Mouse (Mus musculus) MEL (cell line): Measurements from ENCODE around the gene Galnt15. TPM values are rescaled to one million over a fixed set of nuclear protein-coding genes. Genes with fewer than 3 reads are reported as not detected.

Source experiments
- DNase-seq: peaks from one replicate; pipeline ENCODE4 v3.0.0; 2011; ENCODE audit warnings: low read depth, low spot score
- H3K27ac ChIP-seq: 2 replicates; pipeline ENCODE4 v1.5.1; 2012; ENCODE audit warnings: low read depth, mild to moderate bottlenecking, control low read depth, low read length, moderate library complexity; ENCODE audit not compliant: control insufficient read depth
- H3K27me3 ChIP-seq, 2 experiments: fragments of 150-350 bp in 1 of 2; sonication (generic) in 1 of 2; 2 replicates each; pipeline ENCODE4 v1.6.1; 2012; ENCODE audit warnings: low read length in 2 of 2, mild to moderate bottlenecking in 2 of 2, improper control_type of control experiment in 1 of 2, moderate library complexity in 1 of 2; ENCODE audit not compliant: insufficient read depth in 2 of 2, control insufficient read depth in 1 of 2
- H3K36me3 ChIP-seq, 2 experiments: 2 replicates each; pipeline ENCODE4 v1.6.1; 2012 to 2014; ENCODE audit warnings: low read length in 2 of 2, improper control_type of control experiment in 1 of 2, inconsistent platforms in 1 of 2, mild to moderate bottlenecking in 1 of 2; ENCODE audit not compliant: insufficient read depth in 2 of 2, control insufficient read depth in 1 of 2
- H3K4me1 ChIP-seq, 2 experiments: fragments of 150-350 bp in 1 of 2; sonication (generic) in 1 of 2; 2 replicates each; pipeline ENCODE4 v1.6.1; 2012; ENCODE audit warnings: low read length in 2 of 2, improper control_type of control experiment in 1 of 2, mild to moderate bottlenecking in 1 of 2; ENCODE audit not compliant: insufficient read depth in 2 of 2, control insufficient read depth in 1 of 2
- H3K4me3 ChIP-seq, 2 experiments: fragments of 150-350 bp in 1 of 2; sonication (generic) in 1 of 2; 2 replicates each; pipeline ENCODE4 v1.5.1; 2012; ENCODE audit warnings: low read depth in 2 of 2, low read length in 2 of 2, mild to moderate bottlenecking in 2 of 2, moderate library complexity in 2 of 2, control low read depth in 1 of 2, improper control_type of control experiment in 1 of 2; ENCODE audit not compliant: control insufficient read depth in 1 of 2, insufficient read depth in 1 of 2
- H3K79me2 ChIP-seq: 2 replicates; pipeline ENCODE4 v1.6.1; 2012; ENCODE audit warnings: mild to moderate bottlenecking, low read length, moderate library complexity; ENCODE audit not compliant: control insufficient read depth, poor library complexity, insufficient read depth
- H3K9ac ChIP-seq: 2 replicates; pipeline ENCODE4 v1.6.1; 2012; ENCODE audit warnings: low read depth, mild to moderate bottlenecking, control low read depth, low read length, moderate library complexity; ENCODE audit not compliant: control insufficient read depth, poor library complexity, severe bottlenecking
- H3K9me3 ChIP-seq: fragments of 150-350 bp; sonication (generic); replicated peaks from 2 replicates; pipeline ENCODE4 v1.6.1; 2012; ENCODE audit warnings: mild to moderate bottlenecking, low read length, improper control_type of control experiment, moderate library complexity; ENCODE audit not compliant: insufficient read depth
- BHLHE40 ChIP-seq: IDR thresholded peaks from 2 replicates; pipeline ENCODE4 v1.6.1; 2012; ENCODE audit warnings: low read depth, mild to moderate bottlenecking, inconsistent platforms, low read length, improper control_type of control experiment, borderline replicate concordance
- CHD2 ChIP-seq: IDR thresholded peaks from 2 replicates; pipeline ENCODE4 v1.6.1; 2011; ENCODE audit warnings: low read length, improper control_type of control experiment
- CTCF ChIP-seq, 3 experiments: IDR thresholded peaks in 2 of 3; conservative IDR thresholded peaks in 1 of 3; 2 replicates each; pipeline ENCODE4 v1.5.1; 2011 to 2012; ENCODE audit warnings: low read length in 3 of 3, low read depth in 2 of 3, mild to moderate bottlenecking in 2 of 3, improper control_type of control experiment in 1 of 3, inconsistent platforms in 1 of 3, mixed read lengths in 1 of 3, moderate library complexity in 1 of 3; ENCODE audit not compliant: control insufficient read depth in 1 of 3, insufficient read depth in 1 of 3, poor library complexity in 1 of 3, severe bottlenecking in 1 of 3
- ELF1 ChIP-seq: IDR thresholded peaks from 2 replicates; pipeline ENCODE4 v1.6.1; 2014; ENCODE audit warnings: low read depth, mild to moderate bottlenecking, inconsistent platforms, low read length, improper control_type of control experiment, moderate library complexity
- ETS1 ChIP-seq: IDR thresholded peaks from 2 replicates; pipeline ENCODE4 v1.6.1; 2012; ENCODE audit warnings: low read depth, mild to moderate bottlenecking, inconsistent platforms, low read length, improper control_type of control experiment, moderate library complexity
- GABPA ChIP-seq: IDR thresholded peaks from 2 replicates; pipeline ENCODE4 v1.6.1; 2012; ENCODE audit warnings: low read depth, mild to moderate bottlenecking, inconsistent platforms, low read length, improper control_type of control experiment, moderate library complexity
- GATA1 ChIP-seq: IDR thresholded peaks from 2 replicates; pipeline ENCODE4 v1.6.1; 2011; ENCODE audit warnings: low read depth, low read length, improper control_type of control experiment
- HCFC1 ChIP-seq: IDR thresholded peaks from 2 replicates; pipeline ENCODE4 v1.6.1; 2012; ENCODE audit warnings: low read depth, mild to moderate bottlenecking, inconsistent platforms, low read length, improper control_type of control experiment, moderate library complexity
- JUND ChIP-seq: IDR thresholded peaks from 2 replicates; pipeline ENCODE4 v1.6.1; 2011; ENCODE audit warnings: low read depth, mild to moderate bottlenecking, improper control_type of control experiment, low read length
- KAT2A ChIP-seq: conservative IDR thresholded peaks from 2 replicates; pipeline ENCODE4 v1.6.1; 2012; ENCODE audit warnings: low read depth, low read length, improper control_type of control experiment, inconsistent platforms
- MAZ ChIP-seq: IDR thresholded peaks from 2 replicates; pipeline ENCODE4 v1.6.1; 2012; ENCODE audit warnings: low read depth, mild to moderate bottlenecking, inconsistent platforms, low read length, improper control_type of control experiment
- MEF2A ChIP-seq: IDR thresholded peaks from 2 replicates; pipeline ENCODE4 v1.6.1; 2014; ENCODE audit warnings: low read depth, mild to moderate bottlenecking, inconsistent platforms, low read length, improper control_type of control experiment; ENCODE audit not compliant: poor library complexity, insufficient replicate concordance, severe bottlenecking; ENCODE audit errors: extremely low read depth
- NRF1 ChIP-seq: IDR thresholded peaks from 2 replicates; pipeline ENCODE4 v1.6.1; 2014; ENCODE audit warnings: low read depth, mild to moderate bottlenecking, inconsistent platforms, low read length, improper control_type of control experiment, moderate library complexity; ENCODE audit not compliant: poor library complexity, insufficient read depth, severe bottlenecking
- POLR2A ChIP-seq, 2 experiments: IDR thresholded peaks; 2 replicates each; pipeline ENCODE4 v1.6.1; 2011 to 2012; ENCODE audit warnings: low read length in 2 of 2, mild to moderate bottlenecking in 2 of 2, control low read depth in 1 of 2, improper control_type of control experiment in 1 of 2, low read depth in 1 of 2, moderate library complexity in 1 of 2; ENCODE audit not compliant: control insufficient read depth in 1 of 2, insufficient read depth in 1 of 2, poor library complexity in 1 of 2
- POLR2AphosphoS5 ChIP-seq: IDR thresholded peaks from 2 replicates; pipeline ENCODE4 v1.6.1; 2012; ENCODE audit warnings: low read depth, borderline replicate concordance, mild to moderate bottlenecking, inconsistent platforms, low read length, moderate library complexity, mixed read lengths
- RCOR1 ChIP-seq: IDR thresholded peaks from 2 replicates; pipeline ENCODE4 v1.6.1; 2012; ENCODE audit warnings: low read depth, mild to moderate bottlenecking, inconsistent platforms, low read length, improper control_type of control experiment
- SMC3 ChIP-seq: IDR thresholded peaks from 2 replicates; pipeline ENCODE4 v1.6.1; 2011; ENCODE audit warnings: low read depth, low read length, improper control_type of control experiment
- USF2 ChIP-seq, 2 experiments: IDR thresholded peaks; 2 replicates each; pipeline ENCODE4 v1.6.1; 2011 to 2012; ENCODE audit warnings: improper control_type of control experiment in 2 of 2, low read length in 2 of 2, borderline replicate concordance in 1 of 2, inconsistent platforms in 1 of 2, low read depth in 1 of 2, mild to moderate bottlenecking in 1 of 2; ENCODE audit not compliant: insufficient read depth in 1 of 2
- ZC3H11A ChIP-seq: IDR thresholded peaks from 2 replicates; pipeline ENCODE4 v1.6.1; 2012; ENCODE audit warnings: low read depth, mild to moderate bottlenecking, inconsistent platforms, low read length, improper control_type of control experiment
- ZMIZ1 ChIP-seq: IDR thresholded peaks from 2 replicates; pipeline ENCODE4 v1.6.1; 2012; ENCODE audit warnings: low read depth, mild to moderate bottlenecking, inconsistent platforms, low read length, improper control_type of control experiment, moderate library complexity
- ZNF384 ChIP-seq: IDR thresholded peaks from 2 replicates; pipeline ENCODE4 v1.6.1; 2012; ENCODE audit warnings: low read depth, mild to moderate bottlenecking, inconsistent platforms, low read length, improper control_type of control experiment
- polyA plus RNA-seq, 2 experiments: library from polyadenylated mRNA; stranded (reverse) in 1 of 2; unstranded in 1 of 2; fragments of >175 nt in 1 of 2; fragments of >200 nt in 1 of 2; gene quantifications; 2 replicates each; pipeline versions ENCODE4 v1.2.1 to v1.2.4; 2012; ENCODE audit warnings: low replicate concordance in 2 of 2, low read depth in 1 of 2; ENCODE audit not compliant: insufficient read length in 2 of 2, insufficient read depth in 1 of 2, missing spikeins in 1 of 2
- total RNA-seq: library from RNA; depleted of rRNA; stranded (reverse); fragments of 300-350 nt; gene quantifications from 2 replicates; pipeline ENCODE4 v1.2.3, GENCODE M21; 2012

Gene Galnt15
- total and polyA plus RNA-seq, 3 experiments, result 0.04 to 0.15 TPM; not detected in 1

- Histone ChIP-seq H3K27me3 (no peaks in the 10 kb centered on the region), H3K79me2 (no peaks in the 10 kb centered on the region), H3K4me3 (no peak overlapping the region), H3K9ac (no peak overlapping the region), H3K9me3 (no peaks in the 10 kb centered on the region), H3K27ac (no peak overlapping the region), H3K36me3 (peaks cover 0 to 2% of the 10 kb centered on the region in 2 experiments; a peak in 1 of 4 replicates), H3K4me1 (peaks cover 0 to 19% of the 10 kb centered on the region in 2 experiments; a peak in 2 of 4 replicates)
- TF ChIP-seq ELF1, result no peak
- TF ChIP-seq MEF2A, result no peak
- no peak for TF ChIP-seq MAZ
- peak; percentile 79 for TF ChIP-seq ZC3H11A
- peak; percentile 82 for TF ChIP-seq SMC3
- TF ChIP-seq KAT2A, result no peak
- TF ChIP-seq ZMIZ1, result no peak
- TF ChIP-seq CTCF (IDR thresholded peaks at IDR 0.05 in 2 of 3, conservative IDR thresholded peaks at IDR 0.05 in 1 of 3; ENCODE audit: control insufficient read depth in 1 of 3, insufficient read depth in 1 of 3, low read depth in 2 of 3, low read length in 3 of 3, poor library complexity in 1 of 3, severe bottlenecking in 1 of 3), result peak; percentile 94 to 99 (median 98)
- peak; percentile 75 for DNase-seq
Observed at GRCm38 (mm10) chr14:32076896-32077575, 48.2 kb downstream of the Galnt15 start.

GRCm38 (mm10) chr14:32081026-32081425, 52.2 kb downstream of the Galnt15 start:
- H3K27me3 ChIP-seq, result no peaks in the 10 kb centered on the region
- H3K36me3 ChIP-seq, result peaks cover 0 to 10% of the 10 kb centered on the region in 2 experiments; a peak in 2 of 4 replicates
- peaks cover 14% of the 10 kb centered on the region for H3K79me2 ChIP-seq
- H3K9me3 ChIP-seq, result no peaks in the 10 kb centered on the region
- TF ChIP-seq HCFC1 (no peak), GATA1 (no peak), GABPA (no peak), ZNF384 (no peak), RCOR1 (no peak), JUND (no peak), ETS1 (no peak), BHLHE40 (no peak), POLR2A (IDR thresholded peaks at IDR 0.05; ENCODE audit: control insufficient read depth in 1 of 2, insufficient read depth in 1 of 2, low read depth in 1 of 2, low read length in 2 of 2, poor library complexity in 1 of 2) (no peak), CHD2 (no peak), CTCF (IDR thresholded peaks at IDR 0.05 in 2 of 3, conservative IDR thresholded peaks at IDR 0.05 in 1 of 3; ENCODE audit: control insufficient read depth in 1 of 3, insufficient read depth in 1 of 3, low read depth in 2 of 3, low read length in 3 of 3, poor library complexity in 1 of 3, severe bottlenecking in 1 of 3) (no peak), NRF1 (no peak), ELF1 (no peak), POLR2AphosphoS5 (no peak), USF2 (IDR thresholded peaks at IDR 0.05; ENCODE audit: borderline replicate concordance in 1 of 2, insufficient read depth in 1 of 2, low read depth in 1 of 2, low read length in 2 of 2) (no peak), MEF2A (no peak)
- H3K27ac ChIP-seq, result no peak overlapping the region
- no peak overlapping the region for H3K4me3 ChIP-seq
- H3K4me1 ChIP-seq, result no peaks in the 10 kb centered on the region
- H3K9ac ChIP-seq, result no peak overlapping the region
- no peak for DNase-seq
